Mouse (Mus musculus): Measurements from ENCODE around the gene Gm29609. TPM values are rescaled to one million over a fixed set of nuclear protein-coding genes. Genes with fewer than 3 reads are reported as not detected.

Gene Gm29609
- polyA plus RNA-seq, 1 experiment from 2014 or later, result 1.6 TPM

GRCm38 (mm10) chr5:31168630-31169029 lies 11.1 kb downstream of the Gm29609 start:
- Histone ChIP-seq H3K27ac (ENCODE audit: low read depth, low read length) (no peak overlapping the region), H3K27me3 (ENCODE audit: control insufficient read depth, insufficient read depth, low read length) (no peaks in the 10 kb centered on the region), H3K36me3 (ENCODE audit: control insufficient read depth, insufficient read depth, low read length) (peaks cover 94% of the 10 kb centered on the region), H3K4me3 (ENCODE audit: low read length) (no peak overlapping the region), H3K9ac (ENCODE audit: low read depth, low read length) (no peak overlapping the region), H3K9me3 (ENCODE audit: control insufficient read depth, low read length) (no peaks in the 10 kb centered on the region), H3K4me2 (replicated peaks; ENCODE audit: low read depth, low read length) (no peak overlapping the region), H3K4me1 (ENCODE audit: control insufficient read depth, insufficient read depth, low read length) (no peaks in the 10 kb centered on the region)
- WGBS, result 92% methylated on average over 4 of the region's 4 CpGs
- ATAC-seq (ENCODE audit: low FRiP score, low TSS enrichment), result no peak

- Histone ChIP-seq H3K36me3 (ENCODE audit: control insufficient read depth, insufficient read depth, low read length) (peaks cover 97% of the 10 kb centered on the region), H3K27ac (ENCODE audit: low read depth, low read length) (no peak overlapping the region), H3K4me1 (ENCODE audit: control insufficient read depth, insufficient read depth, low read length) (no peaks in the 10 kb centered on the region), H3K4me2 (replicated peaks; ENCODE audit: low read depth, low read length) (no peak overlapping the region), H3K27me3 (ENCODE audit: control insufficient read depth, insufficient read depth, low read length) (no peaks in the 10 kb centered on the region), H3K9ac (ENCODE audit: low read depth, low read length) (no peak overlapping the region), H3K4me3 (ENCODE audit: low read length) (no peak overlapping the region), H3K9me3 (ENCODE audit: control insufficient read depth, low read length) (no peaks in the 10 kb centered on the region)
- WGBS, result 91% methylated on average over 1 of the region's 1 CpGs
- ATAC-seq (ENCODE audit: low FRiP score, low TSS enrichment), result no peak
These were observed 14.8 kb downstream of the Gm29609 start for GRCm38 (mm10) chr5:31164878-31165277.

- no peaks in the 10 kb centered on the region for H3K4me1 ChIP-seq (ENCODE audit: control insufficient read depth, insufficient read depth, low read length)
- H3K4me2 ChIP-seq (replicated peaks; ENCODE audit: low read depth, low read length), result no peak overlapping the region
- no peak overlapping the region for H3K27ac ChIP-seq (ENCODE audit: low read depth, low read length)
- no peak overlapping the region for H3K9ac ChIP-seq (ENCODE audit: low read depth, low read length)
- peaks cover 97% of the 10 kb centered on the region for H3K36me3 ChIP-seq (ENCODE audit: control insufficient read depth, insufficient read depth, low read length)
- H3K4me3 ChIP-seq (ENCODE audit: low read length), result no peak overlapping the region
- H3K27me3 ChIP-seq (ENCODE audit: control insufficient read depth, insufficient read depth, low read length), result no peaks in the 10 kb centered on the region
- no peaks in the 10 kb centered on the region for H3K9me3 ChIP-seq (ENCODE audit: control insufficient read depth, low read length)
- no peak for ATAC-seq (ENCODE audit: low FRiP score, low TSS enrichment)
These were observed 17.2 kb downstream of the Gm29609 start for GRCm38 (mm10) chr5:31162462-31162861.

GRCm38 (mm10) chr5:31154152-31154553 lies 25.6 kb downstream of the Gm29609 start, which contains the start of gene Mpv17:
Gene Mpv17 (minus strand): TSS chr5:31154251.
- H3K27me3 ChIP-seq (ENCODE audit: control insufficient read depth, insufficient read depth, low read length), result no peaks in the 10 kb centered on the region

DNA sequence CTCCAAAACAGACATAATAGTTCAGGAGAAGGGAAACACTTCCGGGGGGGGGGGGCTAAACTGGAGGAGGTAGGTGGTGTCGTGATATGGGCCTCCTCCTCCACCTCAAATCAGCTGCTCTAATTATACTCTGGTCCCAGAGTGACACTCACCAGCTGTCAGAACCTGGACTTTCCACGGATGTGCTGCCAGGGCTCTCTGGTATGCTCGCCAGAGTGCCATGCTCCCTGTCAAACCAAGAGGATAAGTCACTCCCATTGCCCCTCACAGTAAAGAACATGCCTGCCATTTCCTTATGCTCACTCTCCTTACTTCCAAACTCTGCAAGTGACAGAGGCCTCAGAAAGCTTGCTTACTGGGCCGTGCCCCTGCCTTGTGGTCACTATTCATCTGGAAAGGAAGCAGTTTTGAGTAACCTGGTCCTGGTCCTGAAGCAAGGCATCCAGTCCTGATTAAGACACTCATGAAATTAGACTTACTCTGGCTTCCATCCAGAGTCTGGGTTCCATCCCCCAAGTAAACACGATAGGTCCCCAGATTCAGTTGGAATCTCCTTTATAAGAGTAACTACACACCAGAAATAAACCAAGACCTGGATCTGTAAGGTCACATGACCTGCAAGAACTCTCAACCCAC lies 26.1 kb downstream of the Gm29609 start:
- Histone ChIP-seq H3K9me3 (ENCODE audit: control insufficient read depth, low read length) (no peaks in the 10 kb centered on the region), H3K27ac (ENCODE audit: low read depth, low read length) (no peak overlapping the region), H3K4me1 (ENCODE audit: control insufficient read depth, insufficient read depth, low read length) (peaks cover 5% of the 10 kb centered on the region), H3K4me2 (replicated peaks; ENCODE audit: low read depth, low read length) (peak overlapping the region; percentile 80), H3K27me3 (ENCODE audit: control insufficient read depth, insufficient read depth, low read length) (no peaks in the 10 kb centered on the region), H3K4me3 (ENCODE audit: low read length) (peak overlapping the region; percentile 58), H3K9ac (ENCODE audit: low read depth, low read length) (peak overlapping the region; percentile 65), H3K36me3 (ENCODE audit: control insufficient read depth, insufficient read depth, low read length) (peaks cover 29% of the 10 kb centered on the region)
- WGBS, result 34% methylated on average over 6 of the region's 6 CpGs
- peak; percentile 30; the same call in 1 of the 2 replicates for ATAC-seq (ENCODE audit: low FRiP score, low TSS enrichment)

More at GRCm38 (mm10) chr5:31154152-31154553, 25.6 kb downstream of the Gm29609 start, which contains the start of gene Mpv17:
- Histone ChIP-seq H3K36me3 (ENCODE audit: control insufficient read depth, insufficient read depth, low read length) (peaks cover 34% of the 10 kb centered on the region), H3K9me3 (ENCODE audit: control insufficient read depth, low read length) (no peaks in the 10 kb centered on the region), H3K4me2 (replicated peaks; ENCODE audit: low read depth, low read length) (peak within 1 kb of the TSS; percentile 80), H3K4me1 (ENCODE audit: control insufficient read depth, insufficient read depth, low read length) (peaks cover 5% of the 10 kb centered on the region), H3K4me3 (ENCODE audit: low read length) (peak within 1 kb of the TSS; percentile 58), H3K27ac (ENCODE audit: low read depth, low read length) (no peak within 1 kb of the TSS), H3K9ac (ENCODE audit: low read depth, low read length) (peak within 1 kb of the TSS; percentile 65)
- WGBS, result under 1% methylated on average over 19 of the region's 19 CpGs
- ATAC-seq (ENCODE audit: low FRiP score, low TSS enrichment), result peak; percentile 92

DNA sequence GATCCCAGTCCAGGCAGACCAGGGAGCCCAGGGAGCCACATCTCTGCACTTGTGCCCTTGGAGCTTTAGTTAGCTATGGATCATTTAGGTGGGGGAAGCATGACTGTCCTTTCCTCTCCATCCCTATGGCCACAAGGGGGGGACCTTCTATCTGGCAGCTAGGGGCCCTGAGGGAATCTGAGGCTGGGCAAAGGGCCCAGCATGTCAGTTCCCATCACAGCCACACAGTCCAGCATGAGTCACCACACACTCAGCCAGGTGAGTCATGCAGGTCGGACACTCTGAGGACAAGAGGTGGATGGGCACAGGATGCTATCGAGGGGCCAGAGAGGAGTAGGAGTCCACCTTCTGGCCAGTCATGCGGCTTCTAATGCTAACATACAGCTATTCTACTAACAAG lies 28.0 kb downstream of the Gm29609 start:
- H3K4me2 ChIP-seq (replicated peaks; ENCODE audit: low read depth, low read length), result no peak overlapping the region
- no peaks in the 10 kb centered on the region for H3K9me3 ChIP-seq (ENCODE audit: control insufficient read depth, low read length)
- peaks cover 5% of the 10 kb centered on the region for H3K4me1 ChIP-seq (ENCODE audit: control insufficient read depth, insufficient read depth, low read length)
- H3K27me3 ChIP-seq (ENCODE audit: control insufficient read depth, insufficient read depth, low read length), result no peaks in the 10 kb centered on the region
- 89% methylated on average over 3 of the region's 3 CpGs for WGBS
- H3K4me3 ChIP-seq (ENCODE audit: low read length), result no peak overlapping the region
- ATAC-seq (ENCODE audit: low FRiP score, low TSS enrichment), result no peak
- H3K9ac ChIP-seq (ENCODE audit: low read depth, low read length), result no peak overlapping the region
- no peak overlapping the region for H3K27ac ChIP-seq (ENCODE audit: low read depth, low read length)
- peaks cover 10% of the 10 kb centered on the region; the same call in 1 of the 2 replicates for H3K36me3 ChIP-seq (ENCODE audit: control insufficient read depth, insufficient read depth, low read length)

DNA sequence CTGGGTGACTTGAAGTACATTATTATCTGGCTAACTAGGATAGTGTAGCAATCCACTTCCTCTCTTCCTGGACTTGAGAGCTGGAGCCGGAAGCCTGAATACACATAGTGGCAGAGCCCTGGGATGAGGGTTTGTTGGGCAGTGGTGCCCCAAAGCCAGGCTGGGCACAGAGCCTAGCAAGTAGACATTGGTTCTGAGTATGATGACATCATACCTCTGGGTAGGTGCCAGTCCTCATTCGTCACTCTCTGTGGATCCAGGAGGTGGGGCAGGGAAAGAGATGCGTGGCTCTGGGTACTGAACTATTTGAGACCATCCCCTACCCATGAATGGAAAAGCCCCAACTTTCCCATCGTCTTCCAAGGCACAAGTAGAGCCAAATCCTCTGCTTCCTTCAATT lies 29.9 kb downstream of the Gm29609 start:
- WGBS, result 95% methylated on average over 4 of the region's 4 CpGs
- H3K36me3 ChIP-seq (ENCODE audit: control insufficient read depth, insufficient read depth, low read length), result peaks cover 6% of the 10 kb centered on the region
- no peak overlapping the region for H3K4me3 ChIP-seq (ENCODE audit: low read length)
- H3K9ac ChIP-seq (ENCODE audit: low read depth, low read length), result no peak overlapping the region
- no peak overlapping the region for H3K27ac ChIP-seq (ENCODE audit: low read depth, low read length)
- H3K27me3 ChIP-seq (ENCODE audit: control insufficient read depth, insufficient read depth, low read length), result no peaks in the 10 kb centered on the region
- no peak for ATAC-seq (ENCODE audit: low FRiP score, low TSS enrichment)
- H3K9me3 ChIP-seq (ENCODE audit: control insufficient read depth, low read length), result no peaks in the 10 kb centered on the region
- no peak overlapping the region for H3K4me2 ChIP-seq (replicated peaks; ENCODE audit: low read depth, low read length)
- peaks cover 5% of the 10 kb centered on the region for H3K4me1 ChIP-seq (ENCODE audit: control insufficient read depth, insufficient read depth, low read length)

- Histone ChIP-seq H3K4me1 (ENCODE audit: control insufficient read depth, insufficient read depth, low read length) (no peaks in the 10 kb centered on the region), H3K27me3 (ENCODE audit: control insufficient read depth, insufficient read depth, low read length) (peaks cover 62% of the 10 kb centered on the region), H3K9ac (ENCODE audit: low read depth, low read length) (no peak overlapping the region), H3K4me3 (ENCODE audit: low read length) (peak overlapping the region; percentile 18; the same call in 1 of the 2 replicates), H3K4me2 (replicated peaks; ENCODE audit: low read depth, low read length) (no peak overlapping the region), H3K9me3 (ENCODE audit: control insufficient read depth, low read length) (no peaks in the 10 kb centered on the region), H3K27ac (ENCODE audit: low read depth, low read length) (no peak overlapping the region), H3K36me3 (ENCODE audit: control insufficient read depth, insufficient read depth, low read length) (peaks cover 12% of the 10 kb centered on the region)
- WGBS, result 14% methylated on average over 9 of the region's 9 CpGs
- ATAC-seq (ENCODE audit: low FRiP score, low TSS enrichment), result 0 out of 2 replicates have a peak, but pooled peaks have one; percentile 3
These were observed 40.7 kb downstream of the Gm29609 start for GRCm38 (mm10) chr5:31138968-31139425.

DNA sequence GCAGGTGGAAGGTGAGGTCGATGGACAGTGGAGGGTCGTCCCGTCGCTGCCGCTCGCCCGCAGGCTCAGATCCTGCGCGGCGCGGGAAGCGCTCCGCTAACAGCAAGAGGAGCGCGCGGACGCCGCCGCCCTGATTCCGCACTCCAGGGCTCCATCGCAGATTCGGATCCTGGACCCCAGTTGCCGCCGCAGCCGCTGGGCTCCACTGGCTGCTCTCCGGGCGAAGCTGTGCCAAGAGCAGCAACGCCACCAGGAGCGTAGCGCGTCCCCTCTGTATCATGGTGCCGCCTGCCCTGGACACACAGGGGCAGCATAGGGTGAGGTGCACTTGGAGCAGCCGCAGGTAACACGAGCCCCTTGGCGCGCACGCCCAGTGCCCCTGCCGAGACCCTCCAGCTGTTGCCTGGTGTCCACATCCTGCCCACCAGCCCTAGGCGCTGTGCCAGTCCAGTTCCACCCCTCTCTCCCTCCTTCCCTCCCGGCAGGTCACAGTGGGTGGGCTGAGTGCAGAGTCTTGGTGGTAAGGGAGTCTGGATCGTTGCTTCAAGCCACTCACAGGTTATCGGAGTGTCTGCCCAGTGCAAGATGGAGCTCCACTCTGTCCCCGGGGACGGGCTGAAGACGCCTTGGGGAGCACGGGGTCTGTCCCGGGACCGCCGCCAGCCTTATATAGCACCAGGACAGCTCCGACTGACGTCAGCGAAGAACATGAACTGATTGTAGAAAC lies 41.3 kb downstream of the Gm29609 start, which contains the start of gene Ucn:
TSS of gene Ucn (minus strand) at position 589 of the 727 bp plus-strand sequence.
- peak; percentile 61 for ATAC-seq (ENCODE audit: low FRiP score, low TSS enrichment)
- Histone ChIP-seq H3K4me2 (replicated peaks; ENCODE audit: low read depth, low read length) (peak within 1 kb of the TSS; percentile 38), H3K27me3 (ENCODE audit: control insufficient read depth, insufficient read depth, low read length) (peaks cover 65% of the 10 kb centered on the region), H3K27ac (ENCODE audit: low read depth, low read length) (no peak within 1 kb of the TSS), H3K9ac (ENCODE audit: low read depth, low read length) (no peak within 1 kb of the TSS), H3K36me3 (ENCODE audit: control insufficient read depth, insufficient read depth, low read length) (peaks cover 10% of the 10 kb centered on the region), H3K4me3 (ENCODE audit: low read length) (peak within 1 kb of the TSS; percentile 18), H3K9me3 (ENCODE audit: control insufficient read depth, low read length) (no peaks in the 10 kb centered on the region), H3K4me1 (ENCODE audit: control insufficient read depth, insufficient read depth, low read length) (no peaks in the 10 kb centered on the region)
- 1% methylated on average over 51 of the region's 52 CpGs for WGBS
